Mouse (Mus musculus): ENCODE measurements around the gene Armcx3.
"Not testable (repeated sequence)": the region's sequence is repeated elsewhere in the genome, so short reads cannot be mapped to it uniquely, and the experiment has no call there.

Armcx3 gene

GRCm38 (mm10) chrX:134756434-134757292 lies at the start of gene Armcx3:
TSS of gene Armcx3 (plus strand) at chrX:134756595.
- peak; percentile 61 for DNase-seq (ENCODE audit: low spot score)

GRCm38 (mm10) chrX:134716863-134717262 lies 39.5 kb upstream of the Armcx3 start:
- no peak for DNase-seq (ENCODE audit: low spot score)

- peak; percentile 65 for DNase-seq (ENCODE audit: low spot score)
Observed at GRCm38 (mm10) chrX:134717752-134718308, 38.6 kb upstream of the Armcx3 start, which contains the start of gene Armcx1. TSS of gene Armcx1 (plus strand) at chrX:134717963.

GRCm38 (mm10) chrX:134718524-134718923 lies 37.9 kb upstream of the Armcx3 start:
- peak; percentile 51 for DNase-seq (ENCODE audit: low spot score)

GRCm38 (mm10) chrX:134723762-134724161 lies 32.6 kb upstream of the Armcx3 start:
- DNase-seq (ENCODE audit: low spot score), result not testable (repeated sequence)

GRCm38 (mm10) chrX:134729778-134730177 lies 26.6 kb upstream of the Armcx3 start:
- peak; percentile 11 for DNase-seq (ENCODE audit: low spot score)

- no peak for DNase-seq (ENCODE audit: low spot score)
Observed at GRCm38 (mm10) chrX:134737796-134738195, 18.6 kb upstream of the Armcx3 start.

- DNase-seq (ENCODE audit: low spot score), result no peak
Observed at GRCm38 (mm10) chrX:134739160-134739559, 17.2 kb upstream of the Armcx3 start.

DNA sequence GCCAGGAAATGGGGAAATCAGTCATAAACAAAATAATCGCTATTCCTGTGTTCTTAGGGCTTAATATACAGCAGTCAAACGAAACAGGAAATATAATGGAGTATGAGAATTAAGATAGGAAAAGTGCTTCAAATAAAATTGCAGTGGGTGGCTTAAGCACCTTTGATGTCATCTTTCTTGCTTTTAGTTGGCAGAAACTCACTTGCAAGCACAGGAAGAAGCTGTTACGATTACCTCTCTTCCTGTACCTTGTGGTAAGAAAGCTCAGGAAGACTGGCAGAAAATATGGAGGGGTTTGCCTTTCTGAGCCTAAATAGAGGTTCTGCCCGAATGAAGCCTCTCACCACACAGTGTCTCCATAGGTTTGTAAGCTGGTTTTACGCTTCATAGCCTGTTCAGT lies 14.5 kb upstream of the Armcx3 start:
- no peak for DNase-seq (ENCODE audit: low spot score)

DNA sequence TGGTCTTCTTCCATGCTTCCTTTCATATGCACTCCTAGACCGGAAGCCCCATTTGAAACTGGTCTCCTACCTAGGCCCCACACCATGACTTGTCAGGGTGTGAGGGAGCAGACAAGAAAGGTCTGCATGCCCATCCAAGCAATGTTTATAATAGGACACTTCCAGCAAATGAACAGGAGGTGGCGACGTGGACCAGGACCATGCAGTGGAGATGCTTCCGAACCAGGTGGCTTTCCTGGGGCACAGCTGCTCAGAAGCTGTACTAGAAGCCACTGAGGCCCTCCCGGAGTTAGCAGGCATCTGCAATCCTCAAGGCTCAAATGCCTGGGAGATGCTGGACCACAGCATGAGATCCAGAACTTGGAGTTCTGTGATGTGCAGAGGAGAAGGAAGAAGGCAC lies 9.9 kb upstream of the Armcx3 start:
- peak; percentile 42 for DNase-seq (ENCODE audit: low spot score)

DNA sequence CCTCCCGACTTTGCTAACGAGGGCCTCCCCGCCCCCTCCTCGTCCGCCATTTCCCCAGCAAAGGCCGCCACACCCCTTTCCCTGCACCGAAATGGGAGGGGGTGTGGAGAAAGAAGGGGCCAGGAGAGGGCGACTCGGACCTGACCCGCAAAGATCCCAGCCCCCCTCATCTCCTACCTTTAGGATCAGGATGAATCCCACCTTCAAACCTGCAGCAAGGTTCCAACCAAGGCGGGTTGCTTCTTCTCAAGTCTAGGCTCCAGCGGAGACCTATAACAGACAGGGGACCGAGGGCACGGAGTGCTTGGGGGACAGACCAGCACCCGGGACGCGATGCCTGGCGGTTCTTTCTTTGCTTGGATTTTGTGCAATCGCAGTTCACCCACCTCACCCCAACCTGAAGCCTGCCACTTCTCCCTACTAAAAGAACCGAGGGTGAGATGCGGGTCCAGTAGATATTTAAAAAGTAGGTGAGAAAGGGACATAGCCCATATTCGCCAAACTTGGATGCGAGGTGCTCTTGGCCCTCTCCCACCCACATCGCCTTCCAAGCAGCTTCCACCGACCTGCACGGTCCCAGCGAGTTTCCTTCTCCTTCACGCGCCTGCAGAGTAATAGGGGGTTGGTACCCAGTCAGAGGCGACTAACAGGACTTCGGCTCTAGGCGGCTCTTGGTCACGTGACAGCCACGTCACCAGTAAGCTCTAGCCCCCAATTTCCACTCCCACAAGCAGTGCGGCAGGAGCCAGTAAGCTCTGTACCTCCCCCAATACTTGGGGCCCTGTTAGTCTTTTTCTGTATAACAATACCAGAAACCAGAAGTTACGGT lies 5.4 kb upstream of the Armcx3 start, which contains the start of gene Armcx6:
Gene Armcx6 (minus strand): TSS at position 654 of the 829 bp plus-strand sequence.
- peak; percentile 72 for DNase-seq (ENCODE audit: low spot score)

GRCm38 (mm10) chrX:134751910-134752309 lies 4.5 kb upstream of the Armcx3 start:
- DNase-seq (ENCODE audit: low spot score), result no peak

DNA sequence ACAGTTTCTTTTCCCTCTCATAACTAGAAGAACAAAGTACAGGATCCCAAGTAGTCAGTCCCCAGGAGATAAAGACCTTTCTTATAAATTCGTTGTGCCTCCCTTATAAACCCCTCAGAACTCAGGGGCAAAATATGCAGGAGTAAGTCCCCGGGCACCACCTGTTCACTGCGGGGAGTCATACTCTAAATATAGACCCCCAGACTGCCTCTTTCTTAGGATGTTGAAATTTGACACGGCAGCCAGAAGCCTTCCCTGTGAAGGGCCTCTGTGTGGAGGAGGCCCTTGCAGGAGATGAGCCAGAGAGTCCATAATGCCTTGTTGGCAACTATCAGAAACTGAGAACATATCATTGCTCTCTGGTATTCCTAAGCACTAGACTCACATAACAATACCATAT lies 3.8 kb upstream of the Armcx3 start:
- no peak for DNase-seq (ENCODE audit: low spot score)

- no peak for DNase-seq (ENCODE audit: low spot score)
Observed at GRCm38 (mm10) chrX:134757293-134757995, 1.0 kb downstream of the Armcx3 start.

- DNase-seq (ENCODE audit: low spot score), result not testable (repeated sequence)
Observed at GRCm38 (mm10) chrX:134763428-134764198, 7.2 kb downstream of the Armcx3 start.

- no peak for DNase-seq (ENCODE audit: low spot score)
Observed at GRCm38 (mm10) chrX:134787728-134788127, 31.3 kb downstream of the Armcx3 start.

DNA sequence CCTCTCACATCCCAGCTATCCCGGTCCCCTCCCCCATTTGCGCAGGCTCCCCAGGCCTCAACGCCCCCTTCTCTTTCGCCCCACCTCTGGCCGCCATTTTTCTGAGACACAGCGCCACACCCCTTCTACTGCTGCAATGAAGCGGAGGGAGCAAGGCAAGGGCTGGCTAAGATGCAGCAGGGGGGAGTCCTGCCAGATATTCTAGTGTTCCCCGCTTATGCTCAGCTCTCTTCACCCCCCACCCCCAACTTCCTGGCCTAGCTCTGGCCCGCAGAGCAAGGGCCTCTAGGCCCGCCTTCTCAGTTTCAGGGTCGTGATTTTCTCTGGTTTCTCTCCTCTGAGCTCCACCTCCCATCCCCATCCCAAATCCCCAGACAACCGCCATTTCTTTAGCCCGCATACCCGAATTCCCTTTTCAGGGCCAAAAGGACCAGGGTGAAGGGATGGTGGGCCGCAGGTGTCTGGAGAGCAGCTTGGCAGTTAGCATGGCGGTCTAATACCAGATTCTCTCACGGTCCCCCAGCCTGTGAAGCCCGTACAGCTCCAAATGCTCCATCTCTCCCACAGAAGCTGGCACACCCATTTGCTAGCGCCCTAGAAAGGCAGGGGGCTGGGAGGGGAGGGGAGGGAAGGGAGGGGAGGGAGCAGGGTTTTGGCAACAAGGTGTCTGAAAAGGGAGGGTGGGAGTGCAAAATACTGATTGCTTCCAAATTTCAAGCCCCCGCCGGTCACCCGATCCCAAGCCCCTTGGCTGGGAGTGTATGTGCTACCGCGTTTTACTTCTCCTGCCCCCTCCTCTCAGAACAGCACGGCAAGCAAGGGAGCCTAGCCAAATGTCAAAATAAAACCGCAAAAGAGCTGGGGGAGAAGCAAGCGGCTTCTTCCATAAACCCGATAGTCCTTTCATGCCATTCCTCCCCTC lies 51.7 kb downstream of the Armcx3 start:
- DNase-seq (ENCODE audit: low spot score), result peak; percentile 26

- DNase-seq (ENCODE audit: low spot score), result peak; percentile 57
Observed at GRCm38 (mm10) chrX:134808755-134809224, 52.4 kb downstream of the Armcx3 start, which contains the start of gene Armcx2. TSS of gene Armcx2 (minus strand) at chrX:134809221.
